Mouse (Mus musculus) ES-Bruce4 (cell line): ENCODE measurements around the gene Ms4a4c. TPM values are rescaled to one million over a fixed set of nuclear protein-coding genes. Genes with fewer than 3 reads are reported as not detected.

ENCODE experiments used
- polyA plus RNA-seq: library from polyadenylated mRNA; stranded (reverse); fragments of >200 nt; gene quantifications from 2 replicates; pipeline ENCODE4 v1.2.4, GENCODE M21; 2011; ENCODE audit warnings: low read depth; ENCODE audit not compliant: missing spikeins, insufficient read depth, insufficient read length

Ms4a4c gene
- polyA plus RNA-seq, 1 experiment, result not detected

Other genes with a start within 250 kb of the Ms4a4c start
- not detected in 2 replicates for gene 1700025F22Rik, start 239.4 kb upstream of the Ms4a4c start, polyA plus RNA-seq
- gene Ms4a13, start 208.0 kb upstream of the Ms4a4c start, polyA plus RNA-seq, result not detected in 2 replicates
- gene Ms4a12, start 172.3 kb upstream of the Ms4a4c start, polyA plus RNA-seq, result not detected in 2 replicates
- gene Ms4a1, start 138.5 kb upstream of the Ms4a4c start, polyA plus RNA-seq, result not detected in 2 replicates
- gene Ms4a5, start 120.9 kb upstream of the Ms4a4c start, polyA plus RNA-seq, result not detected in 2 replicates
- not detected in 2 replicates for gene Ms4a14, start 90.3 kb upstream of the Ms4a4c start, polyA plus RNA-seq
- not detected in 2 replicates for gene Ms4a7, start 68.6 kb upstream of the Ms4a4c start, polyA plus RNA-seq
- gene Ms4a4a, start 29.2 kb upstream of the Ms4a4c start, polyA plus RNA-seq, result not detected in 2 replicates
- not detected in 2 replicates for gene Ms4a4b, start 38.8 kb downstream of the Ms4a4c start, polyA plus RNA-seq
- gene Ms4a6c, start 64.6 kb downstream of the Ms4a4c start, polyA plus RNA-seq, result not detected in 2 replicates
- gene Gm8369, start 81.2 kb downstream of the Ms4a4c start, polyA plus RNA-seq, result not detected in 2 replicates
- gene Ms4a6b, start 111.7 kb downstream of the Ms4a4c start, polyA plus RNA-seq, result not detected in 2 replicates
- 6.8 and 9.0 TPM in 2 replicates for gene Ms4a4d, start 132.0 kb downstream of the Ms4a4c start, polyA plus RNA-seq
- gene Ms4a6d, start 200.1 kb downstream of the Ms4a4c start, polyA plus RNA-seq, result not detected in 2 replicates
- not detected in 2 replicates for gene Ms4a2, start 218.9 kb downstream of the Ms4a4c start, polyA plus RNA-seq
- not detected in 2 replicates for gene Ms4a3, start 236.1 kb downstream of the Ms4a4c start, polyA plus RNA-seq